Mouse (Mus musculus) heart, embryonic 16.5 days (tissue): Measurements from ENCODE around the gene Syne2. TPM values are rescaled to one million over a fixed set of nuclear protein-coding genes. Genes with fewer than 3 reads are reported as not detected.
"Not testable (repeated sequence)": the region's sequence is repeated elsewhere in the genome, so short reads cannot be mapped to it uniquely, and the experiment has no call there.

Experiments
- ATAC-seq: fragments of 200-750 bp; cut with Nextera tagmentation; replicated peaks from 2 replicates; pipeline ENCODE4 v1.8.0; 2017; ENCODE audit warnings: moderate number of reproducible peaks; ENCODE audit not compliant: insufficient read depth, low FRiP score; ENCODE audit errors: extremely low read depth
- H3K27ac ChIP-seq: fragments of 300-500 bp; sonication (generic); 2 replicates; pipeline ENCODE4 v1.5.1; 2014; ENCODE audit warnings: mild to moderate bottlenecking, low read length, control low read depth, moderate library complexity
- H3K27me3 ChIP-seq: fragments of 300-500 bp; sonication (generic); 2 replicates; pipeline ENCODE4 v1.6.1; 2014; ENCODE audit warnings: low read length, mixed read lengths; ENCODE audit not compliant: control insufficient read depth, insufficient read depth
- H3K36me3 ChIP-seq: fragments of 300-500 bp; sonication (generic); 2 replicates; pipeline ENCODE4 v1.6.1; 2014; ENCODE audit not compliant: control insufficient read depth, insufficient read depth
- H3K4me1 ChIP-seq: fragments of 300-500 bp; sonication (generic); 2 replicates; pipeline ENCODE4 v1.6.1; 2014; ENCODE audit warnings: low read length, mixed read lengths; ENCODE audit not compliant: control insufficient read depth, insufficient read depth
- H3K4me2 ChIP-seq: fragments of 300-500 bp; sonication (generic); 2 replicates; pipeline ENCODE4 v1.6.1; 2014; ENCODE audit warnings: low read depth, mild to moderate bottlenecking, control low read depth, low read length
- H3K4me3 ChIP-seq: fragments of 300-500 bp; sonication (generic); 2 replicates; pipeline ENCODE4 v1.5.1; 2014; ENCODE audit warnings: mild to moderate bottlenecking, control low read depth, low read length
- H3K9ac ChIP-seq: fragments of 300-500 bp; sonication (generic); 2 replicates; pipeline ENCODE4 v1.6.1; 2014; ENCODE audit warnings: low read length, control low read depth
- H3K9me3 ChIP-seq: fragments of 300-500 bp; sonication (generic); replicated peaks from 2 replicates; pipeline ENCODE4 v1.6.1; 2016; ENCODE audit warnings: low read length; ENCODE audit not compliant: control insufficient read depth
- WGBS: fragments of 180-500 bp; shearing (Covaris S2); extraction: QIAGEN DNeasy Blood & Tissue Kit; methylation state at CpG from one replicate; pipeline ENCODE4 v1.1.7; 2014; 5-methylcytosine and 5-hydroxymethylcytosine counted together
- polyA plus RNA-seq: library from polyadenylated mRNA; unstranded; fragments of >200 nt; fragmentation: Nextera tagmentation; extraction: Ambion mirVana; gene quantifications from 2 replicates; pipeline ENCODE4 v1.2.1, GENCODE M21; 2015

Gene Syne2
- polyA plus RNA-seq, result 38.4 and 42.0 TPM in 2 replicates

- ATAC-seq, result peak; percentile 94
- no peaks in the 10 kb centered on the region for H3K27me3 ChIP-seq
- under 1% methylated on average over 54 of the region's 54 CpGs for WGBS
Measured at GRCm38 (mm10) chr12:75817959-75818452, at the start of gene Syne2. Gene Syne2 (plus strand): TSS chr12:75818134.

GRCm38 (mm10) chr12:75771410-75771809 lies 46.5 kb upstream of the Syne2 start:
- WGBS, result 29% methylated on average over 3 of the region's 3 CpGs
- H3K27ac ChIP-seq, result no peak overlapping the region
- no peak overlapping the region for H3K9ac ChIP-seq
- no peak overlapping the region for H3K4me2 ChIP-seq
- H3K9me3 ChIP-seq, result peaks cover 3% of the 10 kb centered on the region; the same call in 1 of the 2 replicates
- no peak for ATAC-seq
- peaks cover 2% of the 10 kb centered on the region; the same call in 1 of the 2 replicates for H3K4me1 ChIP-seq
- no peak overlapping the region for H3K4me3 ChIP-seq
- H3K36me3 ChIP-seq, result no peaks in the 10 kb centered on the region
- no peaks in the 10 kb centered on the region for H3K27me3 ChIP-seq

More at GRCm38 (mm10) chr12:75817959-75818452, at the start of gene Syne2:
- Histone ChIP-seq H3K36me3 (no peaks in the 10 kb centered on the region), H3K9ac (peak within 1 kb of the TSS; percentile 89), H3K4me2 (peak within 1 kb of the TSS; percentile 84), H3K4me3 (peak within 1 kb of the TSS; percentile 79), H3K9me3 (no peaks in the 10 kb centered on the region), H3K27ac (peak within 1 kb of the TSS; percentile 82), H3K4me1 (peaks cover 20% of the 10 kb centered on the region)

GRCm38 (mm10) chr12:75772424-75773034 lies 45.4 kb upstream of the Syne2 start:
- 24% methylated on average over 3 of the region's 3 CpGs for WGBS

GRCm38 (mm10) chr12:75781445-75781844 lies 36.5 kb upstream of the Syne2 start:
- no peak for ATAC-seq
- H3K36me3 ChIP-seq, result no peaks in the 10 kb centered on the region
- H3K9ac ChIP-seq, result no peak overlapping the region
- H3K9me3 ChIP-seq, result peaks cover 6% of the 10 kb centered on the region; the same call in 1 of the 2 replicates
- no peaks in the 10 kb centered on the region for H3K27me3 ChIP-seq
- no peaks in the 10 kb centered on the region for H3K4me1 ChIP-seq
- H3K4me3 ChIP-seq, result no peak overlapping the region
- no peak overlapping the region for H3K4me2 ChIP-seq
- H3K27ac ChIP-seq, result no peak overlapping the region

More at GRCm38 (mm10) chr12:75772424-75773034, 45.4 kb upstream of the Syne2 start:
- Histone ChIP-seq H3K4me1 (no peaks in the 10 kb centered on the region), H3K4me3 (no peak overlapping the region), H3K4me2 (no peak overlapping the region), H3K9ac (no peak overlapping the region), H3K9me3 (peaks cover 3% of the 10 kb centered on the region; the same call in 1 of the 2 replicates), H3K27me3 (no peaks in the 10 kb centered on the region), H3K27ac (no peak overlapping the region), H3K36me3 (no peaks in the 10 kb centered on the region)
- no peak for ATAC-seq

GRCm38 (mm10) chr12:75781995-75782394 lies 35.9 kb upstream of the Syne2 start:
- ATAC-seq, result no peak

GRCm38 (mm10) chr12:75784271-75784751 lies 33.6 kb upstream of the Syne2 start:
- H3K27ac ChIP-seq, result no peak overlapping the region
- H3K9ac ChIP-seq, result no peak overlapping the region
- no peak overlapping the region for H3K4me2 ChIP-seq
- H3K9me3 ChIP-seq, result peaks cover 6% of the 10 kb centered on the region; the same call in 1 of the 2 replicates
- no peaks in the 10 kb centered on the region for H3K36me3 ChIP-seq
- no peak overlapping the region for H3K4me3 ChIP-seq
- H3K27me3 ChIP-seq, result no peaks in the 10 kb centered on the region
- WGBS, result 87% methylated on average over 2 of the region's 2 CpGs
- no peak for ATAC-seq
- no peaks in the 10 kb centered on the region for H3K4me1 ChIP-seq

More at GRCm38 (mm10) chr12:75781995-75782394, 35.9 kb upstream of the Syne2 start:
- Histone ChIP-seq H3K4me2 (no peak overlapping the region), H3K4me3 (no peak overlapping the region), H3K36me3 (no peaks in the 10 kb centered on the region), H3K4me1 (no peaks in the 10 kb centered on the region), H3K27ac (no peak overlapping the region), H3K9me3 (peaks cover 6% of the 10 kb centered on the region; the same call in 1 of the 2 replicates), H3K9ac (no peak overlapping the region), H3K27me3 (no peaks in the 10 kb centered on the region)
- 63% methylated on average over 7 of the region's 7 CpGs for WGBS

GRCm38 (mm10) chr12:75786681-75787080 lies 31.3 kb upstream of the Syne2 start:
- 6% methylated on average over 2 of the region's 2 CpGs for WGBS
- H3K4me3 ChIP-seq, H3K9ac ChIP-seq, H3K9me3 ChIP-seq, H3K36me3 ChIP-seq, H3K27ac ChIP-seq, H3K4me1 ChIP-seq, H3K4me2 ChIP-seq, H3K27me3 ChIP-seq, ATAC-seq: not testable (repeated sequence)

GRCm38 (mm10) chr12:75789451-75789850 lies 28.5 kb upstream of the Syne2 start:
- no peaks in the 10 kb centered on the region for H3K9me3 ChIP-seq
- no peaks in the 10 kb centered on the region for H3K4me1 ChIP-seq
- H3K9ac ChIP-seq, result no peak overlapping the region
- no peaks in the 10 kb centered on the region for H3K36me3 ChIP-seq
- no peaks in the 10 kb centered on the region for H3K27me3 ChIP-seq
- ATAC-seq, result no peak
- WGBS, result 50% methylated on average over 4 of the region's 4 CpGs
- H3K4me2 ChIP-seq, result no peak overlapping the region
- H3K4me3 ChIP-seq, result no peak overlapping the region
- no peak overlapping the region for H3K27ac ChIP-seq

- no peak overlapping the region for H3K4me2 ChIP-seq
- no peak overlapping the region for H3K27ac ChIP-seq
- peak; percentile 58; the same call in 1 of the 2 replicates for ATAC-seq
- H3K9me3 ChIP-seq, result no peaks in the 10 kb centered on the region
- no peaks in the 10 kb centered on the region for H3K36me3 ChIP-seq
- H3K9ac ChIP-seq, result no peak overlapping the region
- 32% methylated on average over 4 of the region's 4 CpGs for WGBS
- no peaks in the 10 kb centered on the region for H3K4me1 ChIP-seq
- no peaks in the 10 kb centered on the region for H3K27me3 ChIP-seq
- H3K4me3 ChIP-seq, result no peak overlapping the region
Measured at GRCm38 (mm10) chr12:75794527-75794926, 23.4 kb upstream of the Syne2 start.
